Mouse (Mus musculus): ENCODE results near the gene Mical3. TPM values are rescaled to one million over a fixed set of nuclear protein-coding genes. Genes with fewer than 3 reads are reported as not detected.
A peak's percentile ranks its signal among the peaks of the same experiment; 100 is the strongest.

Mical3 gene
- total RNA-seq, 2 experiments from 2014 or later = 107 to 142 TPM

- intact Hi-C loops (cut with DNase I) = no loop called here
- DNase-seq (ENCODE audit: low spot score in 2 of 2) = no peak
These were observed 178.3 kb downstream of the Mical3 start for GRCm38 (mm10) chr6:120952475-120952874.

DNA sequence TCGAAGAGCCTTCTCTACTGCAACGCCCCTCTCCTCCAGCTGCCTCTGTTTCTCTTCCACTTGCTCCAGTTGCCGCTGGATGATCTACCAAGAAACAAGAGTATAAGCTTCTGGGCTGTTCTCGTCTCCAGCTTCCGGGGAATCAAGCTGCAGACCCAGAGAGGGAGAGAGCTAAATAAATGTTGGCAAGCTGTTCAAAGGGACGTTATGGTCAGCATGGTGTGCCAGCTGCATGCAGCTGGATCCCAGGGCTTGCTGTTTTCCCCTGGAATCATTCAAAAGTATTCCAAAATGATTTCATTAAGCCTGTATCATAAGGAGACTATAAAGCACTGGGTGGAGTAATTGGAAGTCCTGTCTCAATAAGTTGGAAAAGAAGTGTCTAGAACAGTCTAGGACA lies 179.5 kb downstream of the Mical3 start:
- intact Hi-C loops (cut with DNase I) = no loop called here
- no peak for DNase-seq (ENCODE audit: low spot score in 2 of 2)

DNA sequence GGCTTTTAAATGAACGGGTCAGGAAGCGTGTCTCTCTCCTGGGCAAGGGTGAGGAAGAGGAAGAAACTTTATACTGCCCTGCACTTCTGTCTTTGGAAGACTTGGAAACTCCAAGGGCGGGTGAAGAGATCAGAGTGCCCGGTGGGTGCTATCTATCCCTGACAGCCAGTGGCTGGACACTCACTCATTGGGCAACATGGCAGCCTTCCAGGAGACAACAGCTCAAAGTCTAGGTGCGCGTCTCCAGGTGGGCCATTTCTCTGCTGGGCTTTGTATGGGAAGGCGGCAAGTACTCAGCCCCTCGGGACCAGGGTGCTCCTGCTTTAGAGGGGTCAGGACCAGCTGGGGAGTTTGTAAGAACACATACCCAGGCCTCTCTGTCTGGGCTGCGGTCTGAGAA lies 185.3 kb downstream of the Mical3 start:
- intact Hi-C loops (cut with DNase I) = no loop called here
- DNase-seq (ENCODE audit: low spot score in 2 of 2) = no peak

GRCm38 (mm10) chr6:120943964-120944363 lies 186.8 kb downstream of the Mical3 start:
- no peak for DNase-seq (ENCODE audit: low spot score in 2 of 2)
- intact Hi-C loops (cut with DNase I) = no loop called here

DNA sequence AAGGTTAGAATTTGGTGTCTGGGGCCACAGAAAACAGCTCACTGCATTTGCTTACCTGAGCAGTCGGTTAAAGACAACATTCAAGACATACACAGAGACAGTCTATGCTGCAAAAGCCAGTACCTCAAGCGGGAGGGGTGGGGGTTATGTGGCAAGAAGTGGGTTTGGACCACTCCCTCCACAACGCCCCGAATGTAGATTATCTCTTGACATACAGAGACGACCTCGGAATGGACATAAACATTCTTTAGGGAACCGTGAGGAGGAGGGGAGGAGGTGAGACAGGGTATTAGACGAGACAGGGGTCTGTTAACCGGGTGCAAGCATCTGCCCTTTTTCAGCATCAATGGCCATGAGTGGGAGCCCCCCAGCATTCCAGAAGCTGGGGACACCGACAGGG lies 187.2 kb downstream of the Mical3 start:
- DNase-seq (ENCODE audit: low spot score in 2 of 2) = no peak
- intact Hi-C loops (cut with DNase I) = no loop called here

- intact Hi-C loops (cut with DNase I) = no loop called here
- DNase-seq (ENCODE audit: low spot score in 2 of 2) = no peak
These were observed 187.7 kb downstream of the Mical3 start for GRCm38 (mm10) chr6:120943079-120943478.

DNA sequence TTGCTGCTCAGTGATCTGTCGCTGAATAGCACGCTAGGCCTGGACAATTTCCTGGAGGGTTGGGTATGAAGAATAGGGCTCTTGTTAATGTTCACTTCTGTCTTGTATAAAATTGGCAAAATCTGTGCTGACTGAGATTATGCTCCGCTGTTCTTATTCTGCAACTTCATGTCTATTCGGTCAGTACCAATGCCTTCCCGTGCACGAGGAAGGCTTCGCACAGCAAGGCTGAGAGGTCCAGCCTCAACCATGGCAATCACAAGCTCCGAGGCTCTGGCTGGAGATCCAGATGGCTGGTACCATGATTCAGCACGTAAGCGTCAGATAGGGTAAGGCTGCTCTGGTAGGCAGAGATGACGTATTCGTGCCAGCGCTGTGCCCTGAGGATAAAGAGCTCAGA lies 189.2 kb downstream of the Mical3 start:
- intact Hi-C loops (cut with DNase I) = no loop called here
- no peak for DNase-seq (ENCODE audit: low spot score in 2 of 2)

GRCm38 (mm10) chr6:120941084-120941481 lies 189.7 kb downstream of the Mical3 start:
- DNase-seq (ENCODE audit: low spot score in 2 of 2) = no peak
- intact Hi-C loops (cut with DNase I) = no loop called here

DNA sequence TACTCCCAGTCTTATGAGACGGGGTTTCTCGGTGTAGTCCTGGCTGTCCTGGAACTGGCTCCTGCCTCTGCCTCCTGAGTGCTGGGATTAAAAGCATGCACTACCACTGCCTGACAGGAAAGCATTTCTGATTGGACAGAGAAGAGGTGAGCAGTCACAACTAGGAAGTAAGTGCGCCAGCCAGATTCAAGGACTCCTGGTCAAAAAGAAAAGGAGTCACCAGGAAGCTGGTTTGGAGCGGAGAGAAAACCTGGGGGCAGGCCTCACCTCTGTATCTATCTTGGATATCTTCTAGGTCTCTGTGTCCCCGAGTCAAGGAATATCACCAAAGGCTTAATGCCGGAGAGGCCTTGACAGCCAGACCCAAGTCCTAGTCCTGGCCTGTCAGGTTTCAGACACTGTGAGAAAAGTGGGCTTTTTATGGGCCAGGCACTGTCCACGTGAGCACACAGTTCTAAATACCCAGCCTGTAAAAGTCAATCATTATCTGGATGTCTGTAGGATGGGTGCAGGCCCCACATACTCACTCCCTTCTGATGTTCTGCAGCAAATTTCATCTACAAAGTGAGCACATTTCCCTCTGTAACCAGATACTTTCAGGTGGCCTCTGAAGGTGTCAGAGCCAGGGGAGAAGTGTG lies 190.2 kb downstream of the Mical3 start:
- no peak for DNase-seq (ENCODE audit: low spot score in 2 of 2)
- intact Hi-C loops (cut with DNase I) = no loop called here

GRCm38 (mm10) chr6:120939783-120940182 lies 191.0 kb downstream of the Mical3 start:
- DNase-seq (ENCODE audit: low spot score in 2 of 2) = no peak
- intact Hi-C loops (cut with DNase I) = no loop called here

DNA sequence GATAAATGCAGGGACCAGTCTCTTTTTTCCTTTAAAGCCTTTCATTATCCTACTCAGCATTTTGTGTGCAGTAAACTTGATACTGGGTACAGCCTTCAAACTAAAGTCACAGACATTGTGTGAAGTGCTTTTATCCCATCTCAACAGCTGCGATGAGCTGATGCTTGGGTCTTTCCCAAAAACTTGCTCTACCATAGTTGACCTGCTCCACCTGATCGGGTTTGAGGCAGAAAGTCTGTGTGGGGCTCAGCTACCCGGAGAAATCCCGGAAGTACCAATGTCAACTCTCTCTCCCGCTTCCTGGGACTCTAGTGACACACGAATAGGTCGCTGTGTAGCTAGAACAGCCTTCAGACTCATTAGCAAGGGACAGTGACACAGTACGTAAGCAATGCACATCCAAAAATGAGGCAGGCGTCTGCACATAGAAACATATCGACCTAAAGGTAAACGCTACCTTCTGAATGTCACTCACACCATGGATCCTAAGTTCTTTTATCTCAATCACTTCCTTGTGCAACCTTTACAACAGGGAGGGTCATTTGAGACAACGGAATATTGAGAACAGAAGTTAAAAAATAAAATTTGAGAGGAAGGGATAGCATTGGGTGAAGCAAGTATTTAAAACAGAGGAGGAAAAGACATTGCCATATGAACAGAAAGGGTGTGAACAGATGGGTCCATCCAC lies 191.9 kb downstream of the Mical3 start:
- intact Hi-C loops (cut with DNase I) = no loop called here

DNA sequence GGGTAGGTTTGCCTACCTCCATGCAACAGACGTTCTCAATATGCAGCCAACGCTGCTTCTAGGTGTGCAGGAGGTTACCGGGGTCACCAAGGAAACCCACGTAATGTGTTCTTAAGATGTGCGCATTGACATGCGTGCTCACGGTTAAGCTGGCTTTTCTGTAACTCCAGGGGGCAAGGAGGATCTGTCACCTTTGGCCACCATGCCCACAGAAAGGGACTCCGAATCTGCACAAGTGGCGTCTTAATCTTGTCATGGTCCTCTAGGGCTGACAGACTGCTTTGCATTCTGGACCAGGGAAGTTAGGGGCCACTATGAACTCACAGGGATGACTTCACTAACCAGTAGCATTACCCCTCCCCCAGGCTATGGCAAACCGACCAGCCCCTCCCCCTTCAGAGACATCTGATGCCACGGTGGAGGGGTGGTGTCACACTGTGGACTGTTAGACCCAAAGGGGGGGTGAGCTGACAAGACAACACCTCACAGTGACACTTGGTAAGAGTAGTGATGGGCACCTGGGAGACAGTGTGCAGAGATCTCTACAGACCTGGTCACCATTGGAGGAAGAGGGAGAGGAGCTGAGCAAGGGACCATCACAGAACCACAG lies 192.7 kb downstream of the Mical3 start:
- intact Hi-C loops (cut with DNase I) = no loop called here
- no peak for DNase-seq (ENCODE audit: low spot score in 2 of 2)

More for the DNA sequence above, 191.9 kb downstream of the Mical3 start:
- DNase-seq (ENCODE audit: low spot score in 2 of 2) = no peak

DNA sequence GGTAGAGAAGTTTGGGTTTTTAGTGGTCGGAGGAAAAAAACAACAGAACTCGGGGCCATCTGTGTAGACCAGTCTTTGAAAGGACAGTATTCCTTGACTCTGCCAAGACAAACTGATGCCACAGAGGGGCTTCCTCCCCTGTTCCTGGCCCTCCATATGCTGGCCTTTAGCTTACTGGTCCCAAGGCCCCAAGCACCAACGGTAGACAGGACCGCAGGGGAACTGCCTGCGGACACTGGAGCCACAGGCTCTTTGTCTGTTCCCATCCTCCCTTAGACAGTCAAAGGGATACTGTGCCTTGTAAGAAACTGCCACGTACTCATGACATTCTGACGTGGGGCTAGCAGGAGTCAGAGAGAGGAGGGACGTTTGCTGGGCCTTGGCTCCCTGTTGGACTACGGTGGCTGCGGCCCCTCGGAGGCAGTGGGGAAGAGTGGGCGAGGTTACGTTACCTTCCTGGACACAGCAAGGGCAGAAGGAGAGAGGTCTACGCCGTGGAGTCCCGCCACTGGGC lies 193.6 kb downstream of the Mical3 start:
- no peak for DNase-seq (ENCODE audit: low spot score in 2 of 2)
- intact Hi-C loops (cut with DNase I) = no loop called here

DNA sequence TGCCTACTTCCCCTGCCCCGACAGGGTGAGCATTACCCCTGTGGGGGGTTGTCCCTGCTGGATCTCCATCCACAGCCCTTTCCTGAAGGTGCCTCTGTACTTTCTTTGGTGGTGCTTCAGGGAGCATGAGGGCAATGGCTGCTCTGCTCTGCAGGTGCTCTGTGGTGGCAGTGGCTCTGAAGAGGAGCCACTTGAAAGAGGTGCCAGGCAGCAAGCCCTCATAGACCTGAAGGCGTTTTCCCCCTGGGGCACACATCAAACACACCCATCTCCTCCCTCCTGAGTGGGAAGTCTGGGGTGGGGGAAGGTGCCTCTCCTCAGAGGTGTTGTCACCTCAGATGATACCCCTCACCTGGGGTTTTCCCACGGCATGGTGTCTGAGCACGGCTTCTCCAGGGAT lies 196.6 kb downstream of the Mical3 start:
- intact Hi-C loops (cut with DNase I) = no loop called here
- no peak for DNase-seq (ENCODE audit: low spot score in 2 of 2)

DNA sequence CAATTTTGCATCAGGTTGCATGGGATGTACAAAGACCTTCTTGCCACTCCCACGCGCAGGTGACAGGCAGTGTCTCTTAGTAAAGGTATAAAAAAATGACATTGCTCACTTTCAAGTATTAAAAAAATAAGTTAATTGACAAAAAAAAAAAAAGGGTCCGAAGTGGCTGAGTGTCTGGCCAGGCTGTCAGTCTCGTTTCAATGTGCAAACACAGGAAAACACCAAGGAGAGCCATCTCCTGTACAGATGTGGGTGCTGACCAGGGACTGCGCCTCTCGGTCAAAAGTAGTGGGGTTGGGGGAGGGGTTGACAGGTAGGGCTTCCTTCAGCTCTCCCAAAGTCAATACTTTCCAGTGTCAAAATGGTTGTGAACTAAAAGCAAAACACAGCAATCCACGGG lies 197.1 kb downstream of the Mical3 start:
- intact Hi-C loops (cut with DNase I) = no loop called here
- DNase-seq (ENCODE audit: low spot score in 2 of 2) = no peak

- intact Hi-C loops (cut with DNase I) = no loop called here
- no peak for DNase-seq (ENCODE audit: low spot score in 2 of 2)
These were observed 198.2 kb downstream of the Mical3 start for GRCm38 (mm10) chr6:120932597-120932996.

GRCm38 (mm10) chr6:120930450-120931306 lies 200.1 kb downstream of the Mical3 start:
- intact Hi-C loops (cut with DNase I) = no loop called here
- DNase-seq (ENCODE audit: low spot score in 2 of 2) = no peak

DNA sequence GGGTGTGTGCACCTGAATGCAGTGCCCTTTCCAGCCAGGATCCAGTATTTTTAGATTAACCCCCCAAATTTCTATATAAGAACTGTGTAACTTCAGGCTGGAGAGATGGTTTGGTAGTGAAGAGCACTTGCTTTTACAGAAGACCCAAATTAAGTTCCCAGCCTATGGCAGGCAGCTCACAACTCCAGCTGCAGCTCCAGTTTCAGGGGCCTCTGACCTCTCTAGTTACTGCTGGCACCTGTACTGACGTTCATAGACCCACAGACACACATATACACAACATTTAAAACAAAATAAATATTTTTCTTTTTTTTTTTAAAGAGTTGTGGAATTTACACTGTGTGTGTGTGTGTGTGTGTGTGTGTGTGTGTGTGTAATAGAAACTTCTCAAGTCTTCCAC lies 201.4 kb downstream of the Mical3 start:
- intact Hi-C loops (cut with DNase I) = no loop called here
- no peak for DNase-seq (ENCODE audit: low spot score in 2 of 2)

DNA sequence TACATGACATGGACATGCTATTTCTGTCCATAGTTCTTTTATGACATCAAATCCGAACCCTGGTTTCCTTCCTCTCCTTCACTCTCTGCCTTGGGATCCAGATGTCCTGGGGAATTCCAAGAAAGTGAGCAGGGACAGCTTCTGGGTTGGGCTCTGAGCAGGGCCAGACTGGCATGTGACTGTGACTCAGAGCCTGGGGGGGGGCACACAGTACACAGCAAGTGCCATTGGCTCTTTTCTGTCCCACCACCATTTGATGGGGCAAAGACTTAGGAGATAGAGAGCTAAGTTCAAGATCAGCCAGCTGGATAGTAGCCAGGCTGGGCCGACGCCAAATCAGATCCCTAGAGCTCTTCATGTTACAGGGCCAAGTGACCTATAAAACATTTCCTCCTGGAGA lies 203.0 kb downstream of the Mical3 start:
- intact Hi-C loops (cut with DNase I) = no loop called here
- peak in 1 of 2 experiments; percentile 20 for DNase-seq (ENCODE audit: low spot score in 2 of 2)

GRCm38 (mm10) chr6:120926880-120927279 lies 203.9 kb downstream of the Mical3 start:
- intact Hi-C loops (cut with DNase I) = no loop called here

More at GRCm38 (mm10) chr6:120926880-120927279, 203.9 kb downstream of the Mical3 start:
- DNase-seq (ENCODE audit: low spot score in 2 of 2) = no peak
